Mouse (Mus musculus): Measurements from ENCODE around the gene Cops7b. TPM values are rescaled to one million over a fixed set of nuclear protein-coding genes. Genes with fewer than 3 reads are reported as not detected.

Cops7b gene
- polyA plus RNA-seq, 1 experiment from 2014 or later: 45.9 TPM

DNA sequence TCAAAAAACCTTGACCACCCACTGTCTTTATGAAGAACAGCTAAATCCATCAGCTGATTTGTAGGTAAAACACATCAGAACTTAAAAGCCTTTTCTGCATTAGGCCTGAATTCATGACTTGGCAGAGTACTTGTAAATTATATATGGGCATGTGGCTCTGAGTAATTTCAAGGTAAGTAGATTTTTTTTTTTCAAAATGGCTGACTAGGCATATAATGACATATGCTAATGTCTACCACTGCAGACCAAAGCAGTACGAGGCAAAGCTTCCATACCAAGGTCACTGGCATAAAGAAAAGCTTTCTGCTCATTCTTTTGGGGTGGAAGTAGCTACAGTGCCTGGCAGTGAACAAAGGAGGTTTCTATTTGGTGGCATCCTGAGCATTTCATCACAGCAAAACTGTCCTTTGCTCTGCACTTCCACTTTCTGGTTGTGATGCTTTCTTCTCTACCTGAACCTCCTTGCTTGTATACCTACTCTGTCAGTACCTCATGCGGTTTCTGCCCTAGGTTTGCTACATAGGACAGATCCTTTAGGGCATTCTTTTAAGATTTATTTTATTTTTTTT, 13.3 kb upstream of the Cops7b start:
- H3K27ac ChIP-seq: no peak overlapping the region
- no peak overlapping the region for H3K4me3 ChIP-seq
- no peak for DNase-seq (ENCODE audit: low spot score)
- 89% methylated on average over 2 of the region's 2 CpGs for WGBS
- peaks cover 3% of the 10 kb centered on the region; the same call in 1 of the 2 replicates for H3K36me3 ChIP-seq
- peaks cover 8% of the 10 kb centered on the region for H3K4me1 ChIP-seq
- no peaks in the 10 kb centered on the region for H3K27me3 ChIP-seq (ENCODE audit: insufficient read depth, poor library complexity, severe bottlenecking)
- H3K9me3 ChIP-seq: no peaks in the 10 kb centered on the region

DNA sequence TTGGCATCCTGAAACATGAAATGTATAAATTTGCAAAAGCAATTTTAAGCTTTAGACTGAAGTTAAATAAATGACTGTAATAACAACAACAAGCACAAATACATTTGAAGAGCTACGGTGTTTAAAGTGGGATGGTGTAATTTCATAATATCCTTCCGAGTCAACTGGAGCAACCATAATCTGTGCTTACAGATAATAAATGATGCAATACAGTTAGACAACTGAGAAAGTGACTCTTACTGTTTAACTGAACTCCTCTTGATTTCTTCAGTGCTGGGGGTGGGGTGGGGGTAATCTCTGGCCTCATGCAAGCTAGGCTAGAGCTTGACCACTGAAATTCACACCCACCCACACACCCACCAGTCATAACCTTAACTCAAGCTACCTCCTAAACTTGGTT, 11.3 kb upstream of the Cops7b start:
- H3K4me3 ChIP-seq: no peak overlapping the region
- peaks cover 8% of the 10 kb centered on the region for H3K4me1 ChIP-seq
- no peak for DNase-seq (ENCODE audit: low spot score)
- H3K9me3 ChIP-seq: no peaks in the 10 kb centered on the region
- peaks cover 3% of the 10 kb centered on the region; the same call in 1 of the 2 replicates for H3K36me3 ChIP-seq
- no peaks in the 10 kb centered on the region for H3K27me3 ChIP-seq (ENCODE audit: insufficient read depth, poor library complexity, severe bottlenecking)
- H3K27ac ChIP-seq: no peak overlapping the region
- WGBS: 91% methylated on average over 2 of the region's 2 CpGs

DNA sequence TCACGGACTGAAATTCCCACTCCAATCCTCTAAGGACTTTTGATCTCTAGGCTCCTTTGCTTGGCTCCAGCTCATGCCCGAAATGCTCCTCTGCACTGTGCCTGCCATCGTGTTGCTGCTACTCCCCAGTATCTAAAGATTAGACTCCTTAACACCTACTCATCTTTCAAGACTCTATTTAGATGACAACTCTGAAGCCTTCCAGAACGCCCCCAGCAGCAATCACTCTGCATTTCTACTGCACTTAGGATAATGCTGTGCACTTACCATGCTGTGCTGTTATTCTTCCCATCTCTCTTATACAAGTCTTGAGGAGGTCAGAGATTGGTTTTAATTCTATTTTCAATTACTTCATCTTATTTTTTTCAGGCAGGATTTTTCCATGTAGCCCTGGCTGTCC, 10.8 kb upstream of the Cops7b start:
- Histone ChIP-seq H3K4me3 (no peak overlapping the region), H3K4me1 (peaks cover 8% of the 10 kb centered on the region), H3K36me3 (peaks cover 3% of the 10 kb centered on the region; the same call in 1 of the 2 replicates), H3K27me3 (ENCODE audit: insufficient read depth, poor library complexity, severe bottlenecking) (no peaks in the 10 kb centered on the region), H3K9me3 (no peaks in the 10 kb centered on the region), H3K27ac (no peak overlapping the region)
- DNase-seq (ENCODE audit: low spot score): no peak
- WGBS: 35% methylated on average over 4 of the region's 4 CpGs

DNA sequence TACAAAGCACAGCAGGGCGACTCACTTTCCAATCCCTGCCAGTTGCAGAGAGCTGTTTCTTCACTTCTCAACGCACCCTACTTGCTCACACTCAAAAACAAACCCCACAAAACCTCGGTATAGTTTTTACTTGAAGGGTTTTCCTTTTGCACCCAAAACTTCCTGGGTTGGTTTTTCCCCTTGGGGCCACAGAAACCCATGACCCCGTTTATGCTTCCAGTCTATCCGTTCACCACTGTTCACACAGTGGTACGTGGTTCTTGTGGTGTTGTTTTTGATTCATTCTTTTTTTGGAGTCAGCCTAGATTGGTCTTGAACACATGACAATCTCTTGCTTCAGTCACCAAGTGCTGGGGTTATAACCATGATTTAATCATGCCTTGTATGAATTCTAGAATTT, 2.3 kb upstream of the Cops7b start:
- no peaks in the 10 kb centered on the region for H3K27me3 ChIP-seq (ENCODE audit: insufficient read depth, poor library complexity, severe bottlenecking)
- no peak for DNase-seq (ENCODE audit: low spot score)
- no peak overlapping the region for H3K4me3 ChIP-seq
- H3K4me1 ChIP-seq: peaks cover 10% of the 10 kb centered on the region
- 72% methylated on average over 6 of the region's 6 CpGs for WGBS
- H3K9me3 ChIP-seq: no peaks in the 10 kb centered on the region
- H3K36me3 ChIP-seq: no peaks in the 10 kb centered on the region
- no peak overlapping the region for H3K27ac ChIP-seq

- Histone ChIP-seq H3K9me3 (no peaks in the 10 kb centered on the region), H3K27me3 (ENCODE audit: insufficient read depth, poor library complexity, severe bottlenecking) (no peaks in the 10 kb centered on the region), H3K4me3 (peak overlapping the region; percentile 96), H3K27ac (peak overlapping the region; percentile 95), H3K36me3 (no peaks in the 10 kb centered on the region), H3K4me1 (peaks cover 14% of the 10 kb centered on the region)
- DNase-seq (ENCODE audit: low spot score): peak; percentile 80
- 1% methylated on average over 36 of the region's 38 CpGs for WGBS
Measured at GRCm38 (mm10) chr1:86581692-86582450, 833 bp upstream of the Cops7b start.

GRCm38 (mm10) chr1:86583709-86584108, 1.0 kb downstream of the Cops7b start:
- peaks cover 19% of the 10 kb centered on the region for H3K4me1 ChIP-seq
- WGBS: 54% methylated on average over 2 of the region's 2 CpGs
- no peak for DNase-seq (ENCODE audit: low spot score)
- H3K9me3 ChIP-seq: no peaks in the 10 kb centered on the region
- no peak overlapping the region for H3K4me3 ChIP-seq
- H3K36me3 ChIP-seq: no peaks in the 10 kb centered on the region
- H3K27ac ChIP-seq: no peak overlapping the region
- H3K27me3 ChIP-seq (ENCODE audit: insufficient read depth, poor library complexity, severe bottlenecking): no peaks in the 10 kb centered on the region

- Histone ChIP-seq H3K27me3 (ENCODE audit: insufficient read depth, poor library complexity, severe bottlenecking) (no peaks in the 10 kb centered on the region), H3K36me3 (peaks cover 17% of the 10 kb centered on the region; the same call in 1 of the 2 replicates), H3K9me3 (no peaks in the 10 kb centered on the region), H3K27ac (peak overlapping the region; percentile 88), H3K4me1 (peaks cover 9% of the 10 kb centered on the region; the same call in 1 of the 2 replicates), H3K4me3 (peak overlapping the region; percentile 92)
- DNase-seq (ENCODE audit: low spot score): peak; percentile 90
- under 1% methylated on average over 26 of the region's 26 CpGs for WGBS
Measured at GRCm38 (mm10) chr1:86586992-86587391, 4.3 kb downstream of the Cops7b start.

- H3K4me1 ChIP-seq: no peaks in the 10 kb centered on the region
- no peak overlapping the region for H3K4me3 ChIP-seq
- DNase-seq (ENCODE audit: low spot score): no peak
- H3K27me3 ChIP-seq (ENCODE audit: insufficient read depth, poor library complexity, severe bottlenecking): no peaks in the 10 kb centered on the region
- H3K27ac ChIP-seq: no peak overlapping the region
- WGBS: 88% methylated on average over 7 of the region's 7 CpGs
- peaks cover 64% of the 10 kb centered on the region for H3K36me3 ChIP-seq
- H3K9me3 ChIP-seq: no peaks in the 10 kb centered on the region
Measured at GRCm38 (mm10) chr1:86594539-86594938, 11.8 kb downstream of the Cops7b start.

DNA sequence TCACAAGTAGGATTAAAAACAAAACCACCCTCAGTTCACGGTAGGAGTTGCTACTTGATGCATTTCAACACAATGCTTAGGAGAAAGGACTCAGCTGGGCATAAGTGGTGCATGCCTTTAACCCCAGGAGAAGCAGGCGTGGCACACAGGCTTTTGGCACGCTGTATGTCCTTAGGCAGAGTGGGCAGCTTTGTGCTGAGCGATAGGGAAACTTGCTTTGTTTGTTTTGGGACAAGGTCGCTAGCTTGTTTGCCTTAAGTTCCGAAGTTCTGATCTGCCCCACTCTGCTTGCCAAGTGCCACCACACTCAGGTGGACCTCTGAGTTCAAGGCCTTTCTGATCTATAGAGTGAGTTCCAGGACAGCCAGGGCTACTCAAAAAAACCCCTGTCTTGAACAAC, 12.6 kb downstream of the Cops7b start:
- Histone ChIP-seq H3K27me3 (ENCODE audit: insufficient read depth, poor library complexity, severe bottlenecking) (no peaks in the 10 kb centered on the region), H3K4me1 (no peaks in the 10 kb centered on the region), H3K4me3 (no peak overlapping the region), H3K27ac (no peak overlapping the region), H3K36me3 (peaks cover 66% of the 10 kb centered on the region), H3K9me3 (no peaks in the 10 kb centered on the region)
- no peak for DNase-seq (ENCODE audit: low spot score)
- 87% methylated on average over 6 of the region's 6 CpGs for WGBS

GRCm38 (mm10) chr1:86596512-86596911, 13.8 kb downstream of the Cops7b start:
- WGBS: 97% methylated on average over 6 of the region's 6 CpGs
- no peak overlapping the region for H3K27ac ChIP-seq
- no peak for DNase-seq (ENCODE audit: low spot score)
- no peak overlapping the region for H3K4me3 ChIP-seq
- no peaks in the 10 kb centered on the region for H3K27me3 ChIP-seq (ENCODE audit: insufficient read depth, poor library complexity, severe bottlenecking)
- H3K36me3 ChIP-seq: peaks cover 73% of the 10 kb centered on the region
- H3K9me3 ChIP-seq: no peaks in the 10 kb centered on the region
- no peaks in the 10 kb centered on the region for H3K4me1 ChIP-seq

- no peaks in the 10 kb centered on the region for H3K27me3 ChIP-seq (ENCODE audit: insufficient read depth, poor library complexity, severe bottlenecking)
- peaks cover 76% of the 10 kb centered on the region for H3K36me3 ChIP-seq
- DNase-seq (ENCODE audit: low spot score): no peak
Measured at GRCm38 (mm10) chr1:86598516-86598915, 15.8 kb downstream of the Cops7b start.

DNA sequence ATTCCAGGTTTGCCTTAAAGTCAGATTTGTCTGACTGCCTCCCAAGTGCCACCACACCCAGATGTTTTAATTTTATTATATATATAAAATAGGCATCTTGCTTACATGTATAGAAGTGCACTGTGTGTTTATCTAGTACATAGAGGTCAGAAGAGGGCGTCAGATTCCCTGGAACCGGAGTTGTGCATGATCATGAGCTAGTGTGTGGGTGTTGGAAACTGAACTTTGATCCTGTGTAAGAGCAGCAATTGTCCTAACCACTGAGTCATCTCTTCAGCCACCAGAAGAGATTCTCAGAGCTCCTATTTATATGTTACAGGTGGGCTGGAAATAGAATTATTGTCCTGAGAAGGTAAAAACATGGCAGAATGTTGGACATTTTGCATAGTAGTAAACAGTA, 17.4 kb downstream of the Cops7b start:
- 87% methylated on average over 2 of the region's 2 CpGs for WGBS
- Histone ChIP-seq H3K4me3 (no peak overlapping the region), H3K4me1 (no peaks in the 10 kb centered on the region), H3K9me3 (no peaks in the 10 kb centered on the region), H3K36me3 (peaks cover 80% of the 10 kb centered on the region), H3K27ac (no peak overlapping the region), H3K27me3 (ENCODE audit: insufficient read depth, poor library complexity, severe bottlenecking) (no peaks in the 10 kb centered on the region)
- DNase-seq (ENCODE audit: low spot score): no peak

More at GRCm38 (mm10) chr1:86598516-86598915, 15.8 kb downstream of the Cops7b start:
- Histone ChIP-seq H3K4me3 (no peak overlapping the region), H3K9me3 (no peaks in the 10 kb centered on the region), H3K4me1 (no peaks in the 10 kb centered on the region), H3K27ac (no peak overlapping the region)
- WGBS: 71% methylated on average over 3 of the region's 3 CpGs

DNA sequence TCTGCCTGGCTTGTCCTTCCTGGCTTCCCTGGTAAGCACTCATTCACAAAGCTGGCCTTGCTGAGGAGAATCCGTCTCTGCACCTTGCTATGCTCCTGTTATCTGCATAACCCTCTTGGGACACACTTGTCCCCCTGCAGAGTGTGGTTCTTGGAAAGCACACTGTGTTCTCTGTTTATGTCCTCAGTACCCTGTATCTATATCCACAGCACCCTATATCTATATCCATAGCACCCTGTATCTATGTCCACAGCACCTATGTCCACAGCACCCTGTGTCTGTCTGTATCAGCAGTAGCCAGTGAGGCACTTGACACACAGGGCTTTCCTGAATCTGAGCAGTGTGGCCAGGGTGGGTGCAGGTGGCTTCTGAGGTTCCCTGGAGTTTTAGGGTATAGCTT, 28.2 kb downstream of the Cops7b start:
- Histone ChIP-seq H3K4me3 (no peak overlapping the region), H3K27me3 (ENCODE audit: insufficient read depth, poor library complexity, severe bottlenecking) (no peaks in the 10 kb centered on the region), H3K4me1 (no peaks in the 10 kb centered on the region), H3K9me3 (no peaks in the 10 kb centered on the region), H3K27ac (no peak overlapping the region), H3K36me3 (peaks cover 24% of the 10 kb centered on the region)
- WGBS: 73% methylated on average over 1 of the region's 1 CpGs
- DNase-seq (ENCODE audit: low spot score): no peak

Data from heart, embryonic 10.5 days (tissue).